Mouse (Mus musculus) kidney, adult 11 months (tissue): ENCODE data around the gene Inpp5a.
"Not testable (repeated sequence)": the region's sequence is repeated elsewhere in the genome, so short reads cannot be mapped to it uniquely, and the experiment has no call there.

ENCODE experiments used
- DNase-seq: peaks from one replicate; pipeline ENCODE4 v3.0.0; 2022

Inpp5a gene

GRCm38 (mm10) chr7:139400926-139401325, 12.0 kb downstream of the Inpp5a start:
- DNase-seq = no peak

- DNase-seq = no peak
These were observed 12.9 kb downstream of the Inpp5a start for GRCm38 (mm10) chr7:139401791-139402190.

DNA sequence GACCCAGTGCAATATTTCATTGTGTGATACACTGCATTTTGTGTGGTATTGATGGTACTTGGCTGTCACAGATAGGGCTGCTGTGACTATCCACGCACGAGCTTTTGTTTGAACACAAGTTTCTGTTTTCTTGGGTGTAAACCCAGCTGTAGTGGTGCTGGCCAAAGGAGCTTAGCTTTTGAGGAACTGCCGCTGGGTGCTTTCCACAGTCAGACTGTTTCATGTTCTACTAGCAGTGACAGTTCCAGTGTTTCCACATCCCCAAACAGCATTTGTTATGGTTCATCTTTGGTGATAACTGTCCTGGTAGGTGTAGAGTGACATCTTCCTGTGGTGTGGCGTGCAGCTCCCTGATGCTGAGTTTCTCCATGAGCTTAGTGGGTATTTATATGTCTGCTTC, 13.8 kb downstream of the Inpp5a start:
- DNase-seq = no peak

DNA sequence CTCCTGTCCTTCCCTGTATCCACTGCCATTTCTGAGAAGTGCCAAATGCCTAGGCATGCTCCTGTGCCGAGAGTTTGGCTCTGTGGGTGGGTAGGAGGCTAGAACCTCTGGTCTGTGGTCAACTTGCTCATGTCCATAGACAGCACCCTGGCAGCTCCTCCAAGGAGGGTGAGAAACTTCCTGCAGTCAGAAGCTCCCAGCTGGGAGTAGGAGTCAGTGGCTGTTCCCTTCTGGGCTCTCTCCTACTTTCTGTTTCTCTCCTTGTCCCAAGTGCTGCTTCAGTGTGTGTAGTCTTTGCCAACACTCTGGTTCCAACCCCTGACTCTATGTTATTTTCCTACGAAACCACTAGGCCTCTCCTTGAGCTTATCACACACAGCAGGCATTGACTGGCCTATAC, 17.7 kb downstream of the Inpp5a start:
- no peak for DNase-seq

GRCm38 (mm10) chr7:139407966-139408365, 19.1 kb downstream of the Inpp5a start:
- no peak for DNase-seq

GRCm38 (mm10) chr7:139409903-139410302, 21.0 kb downstream of the Inpp5a start:
- no peak for DNase-seq

GRCm38 (mm10) chr7:139412223-139412950, 23.5 kb downstream of the Inpp5a start:
- no peak for DNase-seq

DNA sequence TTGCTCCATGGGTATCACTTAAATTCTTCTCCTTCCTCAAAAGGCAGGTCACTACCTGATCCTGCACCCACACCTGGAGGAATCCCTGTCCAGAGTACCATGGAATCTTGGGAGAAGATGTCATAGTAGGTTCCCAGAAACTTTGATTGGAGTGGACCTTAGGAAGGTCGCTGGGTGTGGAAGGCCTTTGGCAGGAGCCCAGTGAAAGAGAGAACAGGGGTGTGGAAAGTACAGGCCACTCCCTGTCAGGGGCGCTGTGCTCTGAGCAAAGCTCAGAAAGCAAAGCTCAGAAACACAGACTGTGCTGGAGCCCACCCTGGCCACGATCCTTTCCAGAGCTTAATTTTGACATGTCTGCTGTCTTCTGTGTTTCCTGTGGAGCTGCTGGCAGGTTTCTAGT, 24.5 kb downstream of the Inpp5a start:
- no peak for DNase-seq

DNA sequence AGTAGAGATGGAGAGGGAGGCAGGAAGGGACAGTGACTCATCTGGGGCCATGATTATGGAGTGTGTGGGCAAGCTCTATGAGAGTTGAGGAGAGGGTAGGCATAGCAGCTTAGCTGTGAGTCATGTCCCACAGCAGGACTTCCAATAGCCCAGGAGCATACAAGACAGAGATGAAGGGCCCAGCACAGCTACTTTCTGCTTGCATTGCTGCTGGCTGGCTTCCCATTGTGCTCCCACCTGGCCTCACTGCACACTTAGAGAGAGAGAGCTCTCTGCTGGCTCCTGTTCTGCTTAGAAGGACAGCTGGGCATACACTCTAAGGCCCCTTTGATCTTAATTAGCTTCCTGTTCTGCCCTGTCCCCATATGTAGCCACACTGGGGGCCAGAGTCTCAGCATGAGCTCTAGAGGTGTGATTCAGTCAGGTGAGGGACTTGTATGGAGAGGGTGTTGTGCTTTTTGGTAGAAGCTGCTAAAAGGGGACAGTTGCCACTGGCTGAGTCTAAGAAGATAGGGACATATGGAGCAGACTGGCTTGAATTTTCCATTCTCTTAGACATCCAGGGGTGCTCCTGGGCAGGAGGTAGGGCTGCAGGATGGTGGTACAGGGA, 26.8 kb downstream of the Inpp5a start:
- DNase-seq = no peak

- no peak for DNase-seq
These were observed 29.5 kb downstream of the Inpp5a start for GRCm38 (mm10) chr7:139418371-139418770.

DNA sequence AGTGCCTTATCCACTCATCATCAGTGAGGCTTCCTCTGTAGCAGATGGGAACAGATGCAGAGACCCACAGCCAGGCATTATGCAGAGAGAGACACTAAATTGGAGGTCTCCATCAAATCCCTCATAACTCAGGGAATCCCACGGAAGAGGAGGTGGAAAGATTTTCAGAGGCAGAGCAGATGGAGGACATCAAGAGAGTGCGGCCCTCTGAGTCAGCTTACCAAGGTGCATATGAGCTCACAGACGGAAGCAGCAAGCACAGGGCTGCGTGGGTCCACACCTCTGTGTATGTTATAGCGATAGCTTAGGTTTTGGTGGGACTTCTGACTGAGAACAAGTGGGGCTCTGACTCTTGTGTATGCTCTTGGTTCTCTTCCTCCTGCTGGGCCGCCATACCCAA, 33.9 kb downstream of the Inpp5a start:
- no peak for DNase-seq

DNA sequence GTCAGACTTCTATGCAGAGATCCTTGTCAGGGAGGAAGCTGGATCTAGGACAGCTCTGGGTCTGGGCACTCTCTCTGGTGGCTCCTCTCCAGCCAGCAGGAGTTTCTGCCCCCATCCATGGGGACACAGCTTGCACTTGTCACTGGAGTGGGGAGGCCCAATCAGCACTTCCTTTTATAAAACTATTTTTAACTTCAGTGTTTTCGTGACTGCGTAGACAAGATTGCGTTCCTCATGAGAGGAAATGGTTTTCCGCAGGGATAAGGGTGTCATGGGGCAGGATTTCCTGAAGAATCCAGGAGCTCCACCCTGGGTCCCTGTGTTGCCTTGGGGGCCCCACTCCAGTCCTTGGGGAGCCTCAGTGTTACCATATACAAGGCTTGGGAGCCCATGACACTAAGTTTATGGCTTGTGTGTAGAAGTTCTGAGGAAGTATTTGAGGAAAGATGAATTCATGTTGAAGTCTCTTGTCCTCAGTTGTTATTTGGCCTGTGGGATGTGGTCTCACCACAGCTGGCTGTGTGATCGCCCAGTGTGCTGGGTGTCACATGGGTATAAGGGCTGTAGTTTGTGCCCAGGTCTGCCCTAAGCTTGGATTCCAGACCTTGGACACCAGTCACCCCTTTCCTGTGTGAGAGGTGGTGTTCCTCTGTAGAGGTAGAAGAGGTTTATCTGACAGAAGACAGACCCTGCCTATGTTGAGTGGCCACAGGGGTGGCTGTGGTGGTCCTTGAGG, 45.4 kb downstream of the Inpp5a start:
- DNase-seq = peak; percentile 77

- not testable (repeated sequence) for DNase-seq
These were observed 46.0 kb downstream of the Inpp5a start for GRCm38 (mm10) chr7:139434931-139435330.

GRCm38 (mm10) chr7:139435749-139436148, 46.8 kb downstream of the Inpp5a start:
- no peak for DNase-seq

- no peak for DNase-seq
These were observed 48.0 kb downstream of the Inpp5a start for GRCm38 (mm10) chr7:139436951-139437350.

DNA sequence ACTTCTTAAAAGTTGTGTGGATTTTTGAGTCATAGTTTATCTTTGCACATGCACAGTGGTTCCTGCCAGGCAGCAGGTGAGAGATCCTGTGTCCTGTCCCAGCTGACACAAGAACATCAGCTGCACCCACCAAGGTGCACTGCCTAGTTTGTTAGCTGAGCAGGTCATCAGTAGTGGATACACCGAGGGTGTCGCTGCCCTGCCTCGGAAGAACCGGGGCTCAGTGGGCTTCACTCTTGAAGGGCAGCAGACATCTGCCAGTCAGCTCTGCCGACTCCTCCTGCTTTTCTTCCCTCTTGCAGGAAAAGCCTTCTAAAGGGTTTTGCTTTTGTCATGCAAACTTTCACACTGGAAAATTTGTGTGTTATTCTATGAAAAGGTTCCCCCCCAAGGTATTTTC, 48.6 kb downstream of the Inpp5a start:
- no peak for DNase-seq

DNA sequence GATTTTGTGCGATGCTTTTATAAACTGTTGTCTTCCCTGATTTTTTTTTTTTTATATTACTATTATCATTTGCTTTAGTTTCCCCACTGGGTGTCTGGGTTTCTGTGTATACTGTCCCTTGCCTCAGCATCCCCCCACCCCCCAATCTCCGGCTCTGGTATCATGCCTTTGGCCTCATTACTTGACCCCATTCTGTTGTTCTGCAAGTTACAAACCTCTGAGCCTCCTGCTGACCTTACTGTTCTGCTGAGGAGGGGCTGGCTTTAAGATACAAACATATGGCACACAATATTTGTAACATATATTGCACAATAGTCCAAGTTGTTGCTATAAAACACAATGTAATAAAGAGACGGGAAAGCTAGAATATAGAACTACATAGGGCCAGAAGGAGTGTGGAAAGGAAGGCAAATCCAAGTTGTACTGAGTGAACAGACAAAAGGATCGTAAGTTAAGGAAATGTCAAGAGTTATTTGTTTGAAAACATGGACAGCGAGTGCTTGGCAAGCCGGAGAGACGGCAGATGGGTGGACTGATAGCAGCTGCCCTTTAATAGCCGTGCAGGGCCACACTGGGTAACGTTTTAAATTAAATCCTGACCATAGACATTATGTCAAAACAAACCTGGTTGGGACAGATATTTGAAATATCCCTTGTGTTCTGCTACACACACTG, 49.2 kb downstream of the Inpp5a start:
- no peak for DNase-seq

GRCm38 (mm10) chr7:139438601-139438945, 49.7 kb downstream of the Inpp5a start:
- no peak for DNase-seq

DNA sequence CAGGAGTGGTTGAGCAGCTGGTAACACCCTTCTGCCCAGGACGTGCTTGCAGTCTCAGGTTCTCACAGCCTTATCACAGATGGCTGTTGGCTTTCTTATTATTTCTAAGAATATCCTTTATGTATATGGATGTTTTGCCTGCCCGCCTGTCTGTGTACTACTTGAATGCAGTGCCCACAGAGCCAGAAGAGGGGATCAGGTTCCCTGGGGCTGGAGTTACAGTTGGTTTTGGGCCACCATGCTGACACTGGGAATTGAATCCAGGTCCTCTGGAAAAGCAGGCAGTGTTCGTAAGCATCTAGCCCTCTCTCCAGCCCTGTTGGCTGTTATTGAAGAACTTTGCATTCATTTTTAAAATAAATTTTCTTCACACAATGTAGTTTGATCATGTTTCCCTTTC, 50.1 kb downstream of the Inpp5a start:
- no peak for DNase-seq

DNA sequence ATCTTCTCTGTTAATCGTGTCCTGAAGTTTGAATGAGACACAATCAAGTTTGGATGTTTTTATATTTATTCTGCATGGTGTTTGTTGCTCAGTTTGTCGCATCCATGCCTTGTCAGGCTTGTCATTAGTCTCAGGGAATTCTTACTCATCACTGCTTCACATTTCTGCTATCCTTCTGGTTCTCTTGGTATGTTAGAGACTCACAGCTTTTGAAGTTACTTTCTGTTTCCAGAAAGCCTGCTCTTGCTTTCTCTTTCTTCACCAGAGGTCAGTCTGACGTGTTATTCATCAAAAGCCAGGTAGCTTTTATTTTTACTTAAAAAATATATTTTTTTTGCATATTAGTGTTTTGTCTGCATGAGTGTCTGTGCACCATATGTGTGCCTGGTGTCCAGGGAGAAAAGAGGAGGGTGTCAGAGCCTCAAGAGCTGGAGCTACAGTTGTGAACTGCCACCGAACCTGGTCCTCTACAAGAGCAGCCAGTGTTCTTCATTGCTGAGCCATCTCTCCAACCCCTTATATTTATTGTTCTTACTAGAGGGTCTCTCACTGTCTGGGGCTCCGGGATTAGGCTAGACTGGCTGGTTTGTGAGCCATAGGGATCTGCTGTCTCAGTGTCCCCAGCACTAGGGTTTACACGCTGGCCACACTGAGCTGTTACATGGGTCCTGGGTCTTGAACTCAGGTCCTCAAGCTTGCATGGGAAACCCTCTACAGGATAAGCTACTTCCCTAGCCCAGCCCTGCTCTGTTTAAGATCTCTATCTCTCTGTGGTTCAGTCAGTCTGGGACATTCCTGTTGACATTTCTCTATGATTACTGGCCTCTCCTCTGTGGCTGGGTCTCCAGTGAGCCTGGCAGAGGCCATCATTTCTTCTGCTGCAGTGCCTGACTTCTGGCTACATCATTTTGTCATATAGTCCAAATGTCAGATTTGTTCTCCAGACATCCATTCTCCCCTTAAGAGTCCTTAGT, 51.3 kb downstream of the Inpp5a start:
- no peak for DNase-seq

GRCm38 (mm10) chr7:139441022-139441421, 52.1 kb downstream of the Inpp5a start:
- no peak for DNase-seq

- DNase-seq = peak; percentile 35
These were observed 52.9 kb downstream of the Inpp5a start for GRCm38 (mm10) chr7:139441761-139442211.
